Mouse (Mus musculus) lung, postnatal 0 days (tissue): Measurements from ENCODE around the gene Aff3.

Source experiments
- CTCF ChIP-seq: IDR thresholded peaks from 2 replicates; pipeline ENCODE4 v1.5.1; 2016; ENCODE audit warnings: antibody characterized with exemption, mild to moderate bottlenecking
- EP300 ChIP-seq: IDR thresholded peaks from 2 replicates; pipeline ENCODE4 v1.6.1; 2016; ENCODE audit warnings: antibody characterized with exemption, mild to moderate bottlenecking, control low read depth

GRCm38 (mm10) chr1:38308705-38308996, 356.1 kb downstream of the Aff3 start:
- TF ChIP-seq EP300 (no peak), CTCF (no peak)
